In genomic region chr14:54785898-54786297, GRCm38 (mm10) we compare ENCODE assay signal across 9 mouse cellular contexts. TPM values are rescaled to one million over a fixed set of nuclear protein-coding genes. Genes with fewer than 3 reads are reported as not detected.
DNase-seq lines count a peak whose midpoint lies in the region; ATAC-seq and TF ChIP-seq lines count a peak whose summit lies in the region.
"Had no signal": no experiment of that assay in that cellular context is flagged by ENCODE, and none has a peak within 500 bp of the region (broad histone marks: within the 10 kb centered on the region; RNA-seq: fewer than 3 reads in every experiment).

No protein-coding gene starts in this region.

- peak; percentile 88 for TF ChIP-seq CTCF in lung, embryonic 14.5 days (IDR thresholded peaks at IDR 0.05; ENCODE audit: low read depth)

- 52% methylated on average over 4 of the region's 4 CpGs for WGBS in midbrain, embryonic 11.5 days
- WGBS in midbrain, embryonic 13.5 days, result 44% methylated on average over 4 of the region's 4 CpGs
- 47% methylated on average over 4 of the region's 4 CpGs for WGBS in embryonic facial prominence, embryonic 12.5 days
- WGBS in lung, embryonic 14.5 days, result 54% methylated on average over 4 of the region's 4 CpGs

- H3K27me3 ChIP-seq in midbrain, embryonic 11.5 days (ENCODE audit: control insufficient read depth, insufficient read depth, low read length), result peaks cover under 1% of the 10 kb centered on the region; the same call in 1 of the 2 replicates
- 0 out of 2 replicates have a peak, but pooled peaks cover 5% of the 10 kb centered on the region for H3K27me3 ChIP-seq in midbrain, embryonic 13.5 days
- H3K27me3 ChIP-seq in embryonic facial prominence, embryonic 12.5 days, result peaks cover 14% of the 10 kb centered on the region; the same call in 1 of the 2 replicates
- H3K27me3 ChIP-seq in lung, embryonic 14.5 days (ENCODE audit: insufficient read depth, low read length), result peaks cover 16% of the 10 kb centered on the region

- no peaks in the 10 kb centered on the region for H3K9me3 ChIP-seq in midbrain, embryonic 11.5 days (ENCODE audit: control insufficient read depth, low read length)
- no peaks in the 10 kb centered on the region for H3K9me3 ChIP-seq in midbrain, embryonic 13.5 days
- H3K9me3 ChIP-seq in embryonic facial prominence, embryonic 12.5 days, result no peaks in the 10 kb centered on the region
- H3K9me3 ChIP-seq in lung, embryonic 14.5 days (ENCODE audit: low read depth, low read length), result no peaks in the 10 kb centered on the region
- H3K9me3 ChIP-seq: neural tube, embryonic 13.5 days had no signal

- H3K36me3 ChIP-seq in midbrain, embryonic 11.5 days (ENCODE audit: control insufficient read depth, insufficient read depth, low read length), result no peaks in the 10 kb centered on the region
- H3K36me3 ChIP-seq in midbrain, embryonic 13.5 days, result no peaks in the 10 kb centered on the region
- H3K36me3 ChIP-seq in embryonic facial prominence, embryonic 12.5 days, result no peaks in the 10 kb centered on the region
- H3K36me3 ChIP-seq in lung, embryonic 14.5 days (ENCODE audit: insufficient read depth), result no peaks in the 10 kb centered on the region
- H3K36me3 ChIP-seq: neural tube, embryonic 13.5 days had no signal

- H3K27ac ChIP-seq in midbrain, embryonic 11.5 days (ENCODE audit: low read depth, low read length), result no peak overlapping the region
- H3K27ac ChIP-seq in midbrain, embryonic 13.5 days, result no peak overlapping the region
- 0 out of 2 replicates have a peak overlapping the region, but pooled peaks have one; percentile 46 for H3K27ac ChIP-seq in embryonic facial prominence, embryonic 12.5 days
- no peak overlapping the region for H3K27ac ChIP-seq in lung, embryonic 14.5 days (ENCODE audit: low read depth)
- H3K27ac ChIP-seq: neural tube, embryonic 13.5 days had no signal

- H3K9ac ChIP-seq in midbrain, embryonic 11.5 days (ENCODE audit: low read length), result no peak overlapping the region
- H3K9ac ChIP-seq in midbrain, embryonic 13.5 days (replicated peaks), result no peak overlapping the region
- H3K9ac ChIP-seq in embryonic facial prominence, embryonic 12.5 days, result no peak overlapping the region
- H3K9ac ChIP-seq in lung, embryonic 14.5 days, result no peak overlapping the region
- H3K9ac ChIP-seq: neural tube, embryonic 13.5 days had no signal

- H3K4me3 ChIP-seq in midbrain, embryonic 11.5 days (ENCODE audit: low read depth, low read length), result no peak overlapping the region
- no peak overlapping the region for H3K4me3 ChIP-seq in midbrain, embryonic 13.5 days (replicated peaks)
- no peak overlapping the region for H3K4me3 ChIP-seq in embryonic facial prominence, embryonic 12.5 days
- H3K4me3 ChIP-seq in lung, embryonic 14.5 days (ENCODE audit: low read depth, low read length), result no peak overlapping the region
- H3K4me3 ChIP-seq: neural tube, embryonic 13.5 days had no signal

- peak; percentile 93 for DNase-seq in midbrain, embryonic 11.5 days (ENCODE audit: low spot score, missing footprints)
- DNase-seq in adrenal gland, postnatal 25 days, result peak; percentile 78
- peak; percentile 84 for DNase-seq in induced T-regulatory cell, adult 2 months (ENCODE audit: low read depth)
- peak; percentile 81 for DNase-seq in lung, embryonic 14.5 days
- peak; percentile 54 for DNase-seq in skeletal muscle tissue, adult 2 months (ENCODE audit: low read depth, low spot score)
- peak; percentile 42 to 83 for DNase-seq in urinary bladder, postnatal 4 days (ENCODE audit: low spot score in 2 of 2)

- no peak for ATAC-seq in midbrain, embryonic 11.5 days (ENCODE audit: low FRiP score)
- ATAC-seq in midbrain, embryonic 13.5 days, result no peak
- ATAC-seq in embryonic facial prominence, embryonic 12.5 days (ENCODE audit: insufficient number of reproducible peaks, insufficient read depth, low FRiP score, low TSS enrichment), result no peak
- no peak for ATAC-seq in lung, embryonic 14.5 days (ENCODE audit: insufficient read depth)

- H3K4me1 ChIP-seq in midbrain, embryonic 11.5 days (ENCODE audit: control insufficient read depth, insufficient read depth, low read length), result peaks cover 2% of the 10 kb centered on the region; the same call in 1 of the 2 replicates
- 0 out of 2 replicates have a peak, but pooled peaks cover 5% of the 10 kb centered on the region for H3K4me1 ChIP-seq in midbrain, embryonic 13.5 days (replicated peaks)
- H3K4me1 ChIP-seq in embryonic facial prominence, embryonic 12.5 days, result peaks cover 5% of the 10 kb centered on the region; the same call in 1 of the 2 replicates
- H3K4me1 ChIP-seq in lung, embryonic 14.5 days (ENCODE audit: insufficient read depth), result no peaks in the 10 kb centered on the region

- H3K4me2 ChIP-seq in midbrain, embryonic 11.5 days, result no peak overlapping the region
- no peak overlapping the region for H3K4me2 ChIP-seq in midbrain, embryonic 13.5 days (replicated peaks)
- H3K4me2 ChIP-seq in embryonic facial prominence, embryonic 12.5 days (replicated peaks), result no peak overlapping the region
- H3K4me2 ChIP-seq in lung, embryonic 14.5 days, result no peak overlapping the region
- H3K4me2 ChIP-seq: neural tube, embryonic 13.5 days had no signal

RNA-seq across cellular contexts. Expression of gene Slc7a8, which starts 4.2 kb away (rescaled TPM):
- polyA plus RNA-seq in midbrain, embryonic 11.5 days (2014; fragmentation: Nextera tagmentation; extraction: Ambion mirVana), result 2.8 and 3.0 TPM in 2 replicates
- 4.6 and 4.9 TPM in 2 replicates for polyA plus RNA-seq in midbrain, embryonic 13.5 days (2015; fragmentation: Nextera tagmentation; extraction: Ambion mirVana)
- total RNA-seq in adrenal gland, postnatal 25 days (2021), result 58.4 and 64.6 TPM in 2 replicates
- 3.3 and 4.4 TPM in 2 replicates for polyA plus RNA-seq in embryonic facial prominence, embryonic 12.5 days (2016; fragmentation: Nextera tagmentation; extraction: Ambion mirVana)
- polyA plus RNA-seq in lung, embryonic 14.5 days (2014; fragmentation: Nextera tagmentation; extraction: Ambion mirVana), result 2.7 and 3.0 TPM in 2 replicates

RNA-seq across cellular contexts. Expression of gene Rnf212b, which starts 28.0 kb away (rescaled TPM):
- not detected in 2 replicates for polyA plus RNA-seq in midbrain, embryonic 11.5 days (2014; fragmentation: Nextera tagmentation; extraction: Ambion mirVana)
- polyA plus RNA-seq in midbrain, embryonic 13.5 days (2015; fragmentation: Nextera tagmentation; extraction: Ambion mirVana), result not detected in 2 replicates
- total RNA-seq in adrenal gland, postnatal 25 days (2021), result 1.2 TPM in 1 of 2 replicates, not detected in the other
- not detected in 2 replicates for polyA plus RNA-seq in embryonic facial prominence, embryonic 12.5 days (2016; fragmentation: Nextera tagmentation; extraction: Ambion mirVana)
- polyA plus RNA-seq in lung, embryonic 14.5 days (2014; fragmentation: Nextera tagmentation; extraction: Ambion mirVana), result not detected in 2 replicates
- polyA plus RNA-seq: neural tube, embryonic 13.5 days had no signal
